Mouse (Mus musculus) stomach, embryonic 15.5 days (tissue): ENCODE results near the gene Rufy4. TPM values are rescaled to one million over a fixed set of nuclear protein-coding genes. Genes with fewer than 3 reads are reported as not detected.

Experiments
- ATAC-seq: fragments of 200-750 bp; cut with Nextera tagmentation; 2 replicates; pipeline ENCODE4 v1.8.0; 2017; ENCODE audit warnings: low read depth, moderate number of reproducible peaks, moderate TSS enrichment; ENCODE audit not compliant: insufficient read depth, low FRiP score
- H3K27ac ChIP-seq: fragments of 300-500 bp; sonication (generic); 2 replicates; pipeline ENCODE4 v1.5.1; 2015; ENCODE audit warnings: mild to moderate bottlenecking, inconsistent platforms
- H3K27me3 ChIP-seq: fragments of 300-500 bp; sonication (generic); replicated peaks from 2 replicates; pipeline ENCODE4 v1.6.1; 2015; ENCODE audit warnings: inconsistent platforms
- H3K36me3 ChIP-seq: fragments of 300-500 bp; sonication (generic); 2 replicates; pipeline ENCODE4 v1.6.1; 2015; ENCODE audit warnings: inconsistent platforms
- H3K4me1 ChIP-seq: fragments of 300-500 bp; sonication (generic); 2 replicates; pipeline ENCODE4 v1.6.1; 2015; ENCODE audit warnings: inconsistent platforms
- H3K4me2 ChIP-seq: fragments of 300-500 bp; sonication (generic); 2 replicates; pipeline ENCODE4 v1.6.1; 2015; ENCODE audit warnings: mild to moderate bottlenecking, inconsistent platforms
- H3K4me3 ChIP-seq: fragments of 300-500 bp; sonication (generic); replicated peaks from 2 replicates; pipeline ENCODE4 v1.5.1; 2015; ENCODE audit warnings: inconsistent platforms
- H3K9ac ChIP-seq: fragments of 300-500 bp; sonication (generic); 2 replicates; pipeline ENCODE4 v1.6.1; 2015; ENCODE audit warnings: inconsistent platforms
- H3K9me3 ChIP-seq: fragments of 300-500 bp; sonication (generic); 2 replicates; pipeline ENCODE4 v1.6.1; 2016; ENCODE audit warnings: inconsistent platforms
- WGBS: fragments of 180-500 bp; shearing (Covaris S2); methylation state at CpG from one replicate; pipeline ENCODE4 v1.1.7; 2015; 5-methylcytosine and 5-hydroxymethylcytosine counted together
- polyA plus RNA-seq: library from polyadenylated mRNA; unstranded; fragments of >200 nt; fragmentation: Nextera tagmentation; extraction: Ambion mirVana; gene quantifications from 2 replicates; pipeline ENCODE4 v1.2.1, GENCODE M21; 2015

Gene Rufy4
- polyA plus RNA-seq, 1 experiment from 2014 or later: 0.23 TPM

DNA sequence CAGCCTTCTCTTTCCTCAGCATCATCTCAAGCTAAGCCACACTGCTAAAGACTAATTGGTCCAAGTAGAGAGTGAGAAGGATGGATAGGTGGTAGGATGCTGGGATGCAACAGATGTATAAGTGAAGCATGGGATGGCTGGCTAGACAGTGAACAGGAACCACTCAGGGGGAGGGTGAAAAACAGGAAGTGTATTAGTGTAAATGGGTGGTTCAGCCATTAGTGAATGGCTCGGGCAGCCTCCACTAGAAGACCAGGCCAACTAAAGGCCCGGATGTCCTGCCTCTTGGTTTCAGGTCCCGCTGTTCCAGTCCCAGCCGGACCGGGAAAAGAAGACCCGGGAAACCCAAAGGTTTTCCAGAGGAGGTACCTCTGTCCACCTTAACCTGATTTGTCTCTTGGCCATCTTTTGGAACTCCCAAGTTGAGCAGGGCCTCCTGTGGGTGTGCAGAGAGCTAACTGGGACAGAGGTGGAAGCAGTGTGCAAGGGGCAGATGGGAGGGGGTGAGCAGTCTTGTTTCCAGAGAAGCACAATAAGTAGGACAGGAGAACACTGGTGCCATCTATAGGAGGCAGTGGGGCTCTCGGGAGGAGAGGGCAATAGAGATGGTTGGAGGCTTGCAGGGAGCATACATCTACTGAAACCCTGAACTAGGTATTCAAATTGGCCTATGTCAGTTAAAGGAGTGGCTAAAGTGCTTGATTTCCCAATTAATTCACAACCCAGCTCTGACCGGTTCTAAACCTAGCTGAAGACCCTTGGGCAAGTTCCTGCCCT is 5.7 kb downstream of the Rufy4 start:
- Histone ChIP-seq H3K4me3 (no peak overlapping the region), H3K4me1 (no peaks in the 10 kb centered on the region), H3K27ac (no peak overlapping the region), H3K9ac (no peak overlapping the region), H3K9me3 (no peaks in the 10 kb centered on the region), H3K4me2 (no peak overlapping the region), H3K36me3 (no peaks in the 10 kb centered on the region), H3K27me3 (no peaks in the 10 kb centered on the region)
- 87% methylated on average over 8 of the region's 8 CpGs for WGBS
- ATAC-seq: no peak

DNA sequence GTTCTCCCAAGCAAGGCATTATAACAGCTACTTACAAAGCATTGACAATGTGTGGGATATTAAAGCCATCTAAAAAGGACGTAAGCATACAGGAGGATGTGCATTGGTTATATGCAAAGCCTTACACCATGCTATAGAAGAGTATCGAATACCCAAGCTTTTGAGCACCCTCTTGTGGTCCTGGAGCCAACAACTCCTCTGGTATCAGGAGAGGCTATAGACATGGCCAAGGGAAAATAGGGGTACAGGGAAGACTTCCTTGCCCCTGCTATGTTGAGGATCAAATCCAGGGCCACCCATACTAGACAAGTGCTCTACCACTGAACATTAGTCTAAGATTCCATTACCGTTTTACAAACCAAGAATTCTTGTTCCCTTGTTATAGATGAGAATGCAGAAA is 6.7 kb downstream of the Rufy4 start:
- WGBS: 67% methylated on average over 3 of the region's 3 CpGs
- no peaks in the 10 kb centered on the region for H3K27me3 ChIP-seq
- no peak for ATAC-seq
- no peak overlapping the region for H3K4me3 ChIP-seq
- no peaks in the 10 kb centered on the region for H3K9me3 ChIP-seq
- H3K36me3 ChIP-seq: no peaks in the 10 kb centered on the region
- no peak overlapping the region for H3K27ac ChIP-seq
- no peak overlapping the region for H3K9ac ChIP-seq
- no peaks in the 10 kb centered on the region for H3K4me1 ChIP-seq
- H3K4me2 ChIP-seq: no peak overlapping the region

DNA sequence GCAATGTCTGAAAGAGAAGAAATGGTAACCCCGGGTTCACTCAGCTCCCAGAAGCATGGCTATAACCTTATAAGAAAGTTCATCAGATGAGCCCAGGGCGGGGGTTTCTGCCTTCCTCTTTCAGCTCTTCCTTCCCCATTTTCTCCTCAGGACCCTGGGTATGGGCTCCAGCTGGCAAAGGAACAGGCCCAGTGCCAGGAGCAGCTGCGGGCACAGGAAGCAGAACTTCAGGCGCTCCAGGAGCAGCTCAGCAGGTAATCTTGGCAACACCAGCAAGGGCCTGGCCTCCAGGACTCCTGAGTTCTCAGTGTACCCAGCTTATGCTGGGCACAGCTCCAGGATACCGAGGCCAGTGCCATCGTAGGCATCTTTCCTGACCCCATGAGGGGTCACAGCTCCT is 8.6 kb downstream of the Rufy4 start:
- no peak for ATAC-seq
- no peaks in the 10 kb centered on the region for H3K27me3 ChIP-seq
- H3K4me1 ChIP-seq: no peaks in the 10 kb centered on the region
- H3K4me2 ChIP-seq: no peak overlapping the region
- 69% methylated on average over 6 of the region's 6 CpGs for WGBS
- H3K27ac ChIP-seq: no peak overlapping the region
- no peaks in the 10 kb centered on the region for H3K36me3 ChIP-seq
- H3K9ac ChIP-seq: no peak overlapping the region
- no peaks in the 10 kb centered on the region for H3K9me3 ChIP-seq
- H3K4me3 ChIP-seq: no peak overlapping the region

DNA sequence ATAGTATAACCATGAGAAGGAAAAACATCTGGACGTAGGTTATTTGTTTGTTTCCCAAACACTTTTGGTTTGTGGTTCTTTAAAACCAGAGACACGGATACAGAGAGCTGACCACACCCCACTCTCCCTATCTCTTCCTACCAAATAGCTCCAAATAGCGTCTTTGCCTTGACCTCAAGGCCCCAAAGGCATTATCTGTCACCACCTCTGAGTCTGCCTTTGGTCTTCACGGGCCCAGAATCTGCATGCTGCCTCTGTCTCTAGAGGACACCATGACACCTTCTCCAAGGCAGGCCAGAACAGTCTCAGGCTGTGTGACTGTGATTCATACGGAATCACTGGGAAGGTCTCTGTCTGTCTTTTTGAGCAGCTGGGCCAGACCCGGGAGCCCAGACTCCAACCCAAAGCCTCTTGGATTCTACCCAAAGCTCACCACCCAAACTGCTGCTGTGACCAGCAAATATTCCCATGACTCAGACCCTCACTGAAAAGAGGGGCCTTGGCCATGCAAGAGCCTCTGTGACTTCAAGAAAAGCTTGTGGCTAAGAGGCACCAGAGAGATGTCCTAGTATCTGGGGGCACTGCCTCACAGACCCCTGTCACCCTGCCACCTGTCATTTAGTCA is 10.1 kb downstream of the Rufy4 start:
- ATAC-seq: no peak
- Histone ChIP-seq H3K9ac (no peak overlapping the region), H3K9me3 (no peaks in the 10 kb centered on the region), H3K4me1 (no peaks in the 10 kb centered on the region), H3K36me3 (no peaks in the 10 kb centered on the region), H3K27ac (no peak overlapping the region), H3K4me2 (no peak overlapping the region), H3K27me3 (no peaks in the 10 kb centered on the region), H3K4me3 (no peak overlapping the region)
- 66% methylated on average over 6 of the region's 6 CpGs for WGBS

DNA sequence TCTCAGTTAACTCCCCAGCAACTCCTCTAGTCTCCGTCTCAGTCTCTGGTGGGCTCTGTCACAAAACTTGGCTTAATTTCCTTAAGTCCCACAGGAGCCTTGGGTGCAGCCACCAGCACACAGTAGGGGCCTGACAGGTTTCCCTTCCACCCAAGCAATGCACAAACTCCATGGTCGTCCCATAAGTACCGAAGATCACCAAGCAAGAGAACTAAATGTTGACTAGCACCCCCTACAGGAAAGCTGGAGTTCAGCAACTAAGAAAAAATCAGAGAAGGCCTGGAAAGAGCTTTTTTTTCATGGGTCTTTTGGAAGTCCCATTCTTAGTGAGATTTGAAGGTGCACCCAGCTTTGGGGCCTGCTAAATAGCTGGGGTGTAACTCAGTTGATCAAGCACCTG is 14.1 kb downstream of the Rufy4 start:
- Histone ChIP-seq H3K27ac (no peak overlapping the region), H3K9me3 (no peaks in the 10 kb centered on the region), H3K27me3 (no peaks in the 10 kb centered on the region), H3K4me2 (no peak overlapping the region), H3K9ac (no peak overlapping the region), H3K4me3 (no peak overlapping the region), H3K36me3 (no peaks in the 10 kb centered on the region), H3K4me1 (no peaks in the 10 kb centered on the region)
- WGBS: 59% methylated on average over 3 of the region's 3 CpGs
- ATAC-seq: no peak

DNA sequence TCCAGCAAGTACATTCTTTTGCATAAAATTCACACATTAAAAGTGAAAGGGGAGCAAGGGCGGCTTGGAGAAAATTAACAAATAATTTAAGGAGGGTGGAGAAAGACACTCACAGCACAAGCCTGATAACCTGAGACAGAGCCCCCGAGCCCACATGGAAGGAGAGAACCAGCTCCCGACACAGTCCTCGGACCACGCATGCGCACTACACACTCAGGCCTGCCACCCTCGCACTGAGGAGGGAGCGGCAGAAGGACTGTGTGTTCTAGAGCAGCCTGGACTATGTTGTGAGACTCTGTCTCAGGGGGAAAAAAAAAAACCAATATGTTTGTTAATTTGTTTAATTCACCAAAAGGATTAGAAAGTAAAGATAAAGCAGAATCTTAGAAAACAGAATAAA is 16.4 kb downstream of the Rufy4 start:
- Histone ChIP-seq H3K9ac (no peak overlapping the region), H3K4me2 (no peak overlapping the region), H3K27me3 (no peaks in the 10 kb centered on the region), H3K27ac (no peak overlapping the region), H3K4me1 (no peaks in the 10 kb centered on the region), H3K9me3 (no peaks in the 10 kb centered on the region), H3K4me3 (no peak overlapping the region), H3K36me3 (no peaks in the 10 kb centered on the region)
- 70% methylated on average over 8 of the region's 8 CpGs for WGBS
- ATAC-seq: no peak

DNA sequence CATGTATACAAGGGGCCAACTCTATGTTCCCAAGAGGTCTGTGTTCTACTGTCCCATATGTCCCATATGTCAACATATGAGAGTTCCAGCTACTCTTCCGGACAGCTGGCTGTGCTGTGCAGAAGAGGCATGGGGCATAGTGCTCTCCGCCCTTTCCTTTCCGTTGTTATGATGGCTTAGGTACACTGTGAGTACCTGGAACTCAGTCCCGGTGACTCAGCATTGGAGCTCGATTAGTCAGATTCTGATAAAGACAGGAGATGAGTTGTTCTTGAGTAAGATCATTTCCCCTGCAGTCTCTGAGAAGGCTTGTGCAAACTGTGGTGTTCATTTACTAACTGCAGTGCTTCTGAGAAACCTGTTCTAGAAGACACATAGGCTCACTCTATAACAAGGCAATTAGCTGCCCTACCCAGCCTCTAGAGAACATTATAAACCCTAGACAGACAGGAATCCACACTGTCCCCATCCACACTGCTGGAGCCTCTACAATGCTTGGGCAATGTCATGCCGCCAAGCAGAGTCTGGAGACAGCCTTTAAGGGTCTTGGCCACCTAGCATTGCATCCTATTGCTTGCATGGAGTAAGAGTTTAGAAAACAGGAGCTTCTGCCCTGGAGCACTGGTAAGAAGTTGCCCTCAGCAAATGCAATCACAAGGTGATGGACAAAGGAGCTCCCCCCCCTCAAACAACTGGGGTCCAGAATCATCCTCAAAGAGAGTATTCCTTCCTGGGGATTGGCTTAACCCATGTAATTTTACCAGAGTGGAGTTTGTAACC is 24.0 kb downstream of the Rufy4 start:
- H3K36me3 ChIP-seq: no peaks in the 10 kb centered on the region
- WGBS: 72% methylated on average over 6 of the region's 6 CpGs

DNA sequence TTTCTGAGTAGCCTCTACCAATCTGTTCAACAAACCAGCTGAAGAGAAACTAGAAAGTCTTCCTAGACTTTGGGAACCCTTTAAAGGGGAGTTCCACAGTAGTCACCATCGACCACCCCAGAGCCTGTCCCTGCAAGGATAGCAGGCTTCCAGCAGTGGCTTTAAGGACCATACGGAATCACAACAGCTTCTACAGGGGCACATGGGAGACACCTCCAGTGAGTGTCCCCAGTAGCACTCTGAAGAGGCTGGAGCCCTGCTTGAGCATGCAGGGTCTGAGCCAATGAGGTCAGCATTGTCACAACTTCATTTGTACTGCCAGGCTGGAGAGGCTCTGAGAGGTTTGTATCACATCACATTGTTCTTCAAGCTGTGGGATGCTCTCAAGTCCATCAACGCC is 24.8 kb downstream of the Rufy4 start:
- Histone ChIP-seq H3K9me3 (no peaks in the 10 kb centered on the region), H3K9ac (no peak overlapping the region), H3K4me2 (no peak overlapping the region), H3K36me3 (no peaks in the 10 kb centered on the region), H3K27ac (no peak overlapping the region), H3K4me3 (no peak overlapping the region), H3K4me1 (no peaks in the 10 kb centered on the region), H3K27me3 (no peaks in the 10 kb centered on the region)
- 85% methylated on average over 3 of the region's 3 CpGs for WGBS
- ATAC-seq: no peak

More for the DNA sequence above, 24.0 kb downstream of the Rufy4 start:
- Histone ChIP-seq H3K4me2 (no peak overlapping the region), H3K9ac (no peak overlapping the region), H3K4me3 (no peak overlapping the region), H3K4me1 (no peaks in the 10 kb centered on the region), H3K27ac (no peak overlapping the region), H3K9me3 (no peaks in the 10 kb centered on the region), H3K27me3 (no peaks in the 10 kb centered on the region)
- ATAC-seq: no peak

DNA sequence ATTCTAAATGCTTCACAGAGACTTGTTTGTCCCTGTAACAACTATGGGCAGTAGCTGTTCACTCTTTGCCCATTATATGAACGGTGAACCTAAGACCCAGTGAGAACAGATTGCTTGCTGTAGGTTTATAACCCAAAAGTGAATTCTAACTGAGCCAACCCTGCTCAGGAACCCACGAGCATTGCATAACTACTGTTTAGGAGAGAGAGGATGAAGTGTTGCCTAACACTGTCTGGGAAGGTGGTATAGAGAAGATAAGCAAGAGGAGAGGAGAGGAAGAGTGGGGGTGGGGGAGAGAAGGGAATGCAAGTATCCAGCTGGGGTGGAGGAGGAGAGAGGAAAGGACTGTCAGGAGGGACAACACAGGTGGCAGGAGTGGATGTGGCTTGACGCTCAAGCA is 25.8 kb downstream of the Rufy4 start:
- 55% methylated on average over 3 of the region's 3 CpGs for WGBS
- H3K9ac ChIP-seq: no peak overlapping the region
- no peak for ATAC-seq
- H3K9me3 ChIP-seq: no peaks in the 10 kb centered on the region
- no peak overlapping the region for H3K27ac ChIP-seq
- no peaks in the 10 kb centered on the region for H3K36me3 ChIP-seq
- H3K4me2 ChIP-seq: no peak overlapping the region
- H3K27me3 ChIP-seq: no peaks in the 10 kb centered on the region
- H3K4me3 ChIP-seq: no peak overlapping the region
- no peaks in the 10 kb centered on the region for H3K4me1 ChIP-seq

DNA sequence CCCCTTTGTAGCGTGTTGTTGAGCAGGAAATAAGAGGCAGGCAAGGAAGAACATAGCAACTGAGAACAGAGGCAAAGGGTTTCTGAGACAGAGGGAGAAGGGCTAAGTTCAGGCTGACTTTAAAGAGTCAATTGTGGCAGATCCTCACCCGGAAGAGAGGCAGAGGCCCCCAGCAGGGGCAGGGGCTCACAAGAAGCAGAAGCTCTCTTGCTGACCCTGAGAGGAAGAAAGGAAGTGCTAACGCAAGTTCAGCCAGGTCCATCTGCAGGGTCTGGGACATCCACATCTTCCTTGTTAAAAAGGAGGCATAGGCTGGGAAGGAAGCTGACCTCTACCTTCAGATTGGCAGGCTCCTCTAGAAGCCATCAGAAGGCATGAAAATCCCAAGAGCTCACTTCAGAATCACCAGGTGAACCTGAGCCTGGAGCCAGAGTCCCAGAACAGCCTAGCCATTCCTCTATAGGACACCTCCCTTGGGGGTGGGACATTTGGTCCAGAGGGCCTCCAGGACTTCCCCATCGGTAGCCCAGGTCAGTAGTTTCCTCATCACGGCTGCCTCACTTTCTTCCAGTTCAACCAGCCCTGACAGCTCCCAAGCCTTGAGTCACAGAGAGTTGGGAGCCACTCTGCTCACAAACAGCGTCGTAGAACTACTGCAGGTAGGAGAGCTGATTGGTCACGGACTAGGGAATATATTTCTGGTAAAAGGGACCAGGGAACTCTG is 28.3 kb downstream of the Rufy4 start, which contains the start of gene Cxcr2:
Cxcr2 (plus strand) TSS at position 529 of the 724 bp plus-strand sequence.
- no peak within 1 kb of the TSS for H3K9ac ChIP-seq
- H3K9me3 ChIP-seq: no peaks in the 10 kb centered on the region
- H3K36me3 ChIP-seq: no peaks in the 10 kb centered on the region
- no peak within 1 kb of the TSS for H3K4me3 ChIP-seq
- H3K4me2 ChIP-seq: no peak within 1 kb of the TSS
- no peak for ATAC-seq
- WGBS: 63% methylated on average over 8 of the region's 8 CpGs
- no peaks in the 10 kb centered on the region for H3K4me1 ChIP-seq
- no peaks in the 10 kb centered on the region for H3K27me3 ChIP-seq
- no peak within 1 kb of the TSS for H3K27ac ChIP-seq

DNA sequence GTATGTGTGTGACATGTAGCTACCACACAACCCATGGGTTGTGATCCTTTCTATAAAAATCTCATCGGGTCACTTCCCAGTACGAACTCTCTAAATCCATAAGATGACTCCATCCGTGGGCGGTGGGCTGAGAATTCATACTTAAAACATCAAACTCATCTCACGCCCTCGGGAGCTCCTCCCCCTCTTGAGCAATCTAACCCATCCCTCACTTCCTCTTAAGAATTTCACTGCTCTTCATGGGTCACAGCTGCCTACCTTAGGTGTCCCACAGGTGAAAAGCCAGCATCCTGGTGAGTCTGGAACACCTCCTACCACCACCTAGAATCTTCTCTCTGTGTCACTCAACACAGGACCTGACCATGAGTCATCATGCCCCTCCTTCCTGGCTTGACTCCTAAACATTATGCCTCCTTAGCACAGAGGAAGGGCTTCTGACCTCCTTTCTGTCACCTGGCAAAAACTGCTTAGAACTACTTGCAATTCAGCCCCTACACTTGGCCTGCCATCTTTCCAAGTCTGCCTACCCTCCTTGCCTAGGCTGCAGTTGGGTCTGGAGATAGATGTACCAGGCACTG is 30.2 kb downstream of the Rufy4 start:
- Histone ChIP-seq H3K4me3 (no peak overlapping the region), H3K4me1 (no peaks in the 10 kb centered on the region), H3K27ac (no peak overlapping the region), H3K36me3 (no peaks in the 10 kb centered on the region), H3K9ac (no peak overlapping the region), H3K9me3 (no peaks in the 10 kb centered on the region), H3K27me3 (no peaks in the 10 kb centered on the region), H3K4me2 (no peak overlapping the region)
- no peak for ATAC-seq
- 84% methylated on average over 6 of the region's 6 CpGs for WGBS
